Mouse (Mus musculus): ENCODE measurements around the gene Fat1.

DNA sequence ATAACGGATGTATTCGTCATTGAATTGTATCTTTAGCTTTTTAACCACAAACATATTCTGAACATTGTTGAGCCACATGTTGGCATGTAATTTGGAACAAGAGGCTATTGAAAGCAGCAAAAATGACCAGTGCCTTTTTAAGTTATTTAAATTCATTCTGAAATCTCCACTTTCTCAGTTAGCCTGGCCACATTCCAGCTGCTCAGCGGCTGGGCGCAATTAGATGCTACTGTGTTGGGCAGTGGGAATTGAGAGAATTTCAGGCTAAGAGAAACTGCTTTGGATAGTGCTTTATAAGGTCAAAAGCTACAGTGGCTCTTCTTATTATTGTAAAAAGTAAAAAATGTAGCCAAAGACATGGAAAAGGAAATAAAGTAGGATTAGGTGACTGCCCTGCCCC lies 67.4 kb downstream of the Fat1 start:
- TF ChIP-seq GATA1 (IDR thresholded peaks at IDR 0.05; ENCODE audit: low read length) (no peak), TAL1 (IDR thresholded peaks at IDR 0.05; ENCODE audit: low read length) (no peak)

Measured in erythroblast, embryonic 14.5 days (primary cell).